Mouse (Mus musculus): Measurements from ENCODE around the gene Sdk1.

GRCm38 (mm10) chr5:141225243-141225642 is 16.0 kb upstream of the Sdk1 start:
- TF ChIP-seq CTCF (IDR thresholded peaks at IDR 0.05; ENCODE audit: extremely low read depth, insufficient read length, insufficient replicate concordance, low read depth, low read length) (no peak), POLR2A (IDR thresholded peaks at IDR 0.05; ENCODE audit: low read depth, low read length) (no peak)

Measured in small intestine, adult 2 months (tissue).